Mouse (Mus musculus): ENCODE measurements around the gene Gm17018. TPM values are rescaled to one million over a fixed set of nuclear protein-coding genes. Genes with fewer than 3 reads are reported as not detected.

Gene Gm17018
- total and polyA plus RNA-seq, 2 experiments from 2014 or later = 31.0 to 33.1 TPM

DNA sequence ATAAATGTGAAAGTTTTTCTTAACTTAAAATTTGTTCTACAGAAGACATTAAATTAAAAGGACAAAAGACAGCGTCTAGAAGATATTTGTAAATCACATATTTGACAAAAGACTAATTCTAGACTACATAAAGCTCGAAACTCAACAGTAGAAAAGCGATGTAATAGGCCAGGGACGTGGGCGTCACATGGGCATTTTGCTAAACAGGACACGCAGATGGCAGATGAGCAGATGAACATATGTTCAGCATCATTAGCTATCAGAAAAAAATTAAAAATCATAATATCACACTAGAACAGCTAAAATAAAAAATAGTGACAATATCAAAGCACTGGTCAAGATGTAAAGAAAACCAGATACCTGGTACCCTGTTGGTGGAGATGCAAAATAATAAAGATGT, 29.3 kb downstream of the Gm17018 start:
- Histone ChIP-seq H3K27me3 (ENCODE audit: control insufficient read depth, insufficient read depth, low read length) (no peaks in the 10 kb centered on the region), H3K4me2 (ENCODE audit: low read depth, low read length) (no peak overlapping the region), H3K27ac (ENCODE audit: low read depth) (no peak overlapping the region), H3K9ac (replicated peaks; ENCODE audit: low read depth, low read length) (no peak overlapping the region), H3K4me1 (ENCODE audit: control insufficient read depth, insufficient read depth) (peaks cover 9% of the 10 kb centered on the region; the same call in 1 of the 2 replicates), H3K9me3 (replicated peaks; ENCODE audit: control insufficient read depth, low read length) (no peaks in the 10 kb centered on the region), H3K4me3 (ENCODE audit: low read depth, low read length) (no peak overlapping the region), H3K36me3 (replicated peaks; ENCODE audit: control insufficient read depth, insufficient read depth, low read length) (0 out of 2 replicates have a peak, but pooled peaks cover 5% of the 10 kb centered on the region)
- DNase-seq (ENCODE audit: low spot score) (no peak), ATAC-seq (ENCODE audit: insufficient read depth, low read depth) (no peak)
- WGBS = 97% methylated on average over 6 of the region's 6 CpGs
- TF ChIP-seq EP300 (IDR thresholded peaks at IDR 0.05; ENCODE audit: low read depth) (no peak), CTCF (IDR thresholded peaks at IDR 0.05; ENCODE audit: low read depth) (no peak)

DNA sequence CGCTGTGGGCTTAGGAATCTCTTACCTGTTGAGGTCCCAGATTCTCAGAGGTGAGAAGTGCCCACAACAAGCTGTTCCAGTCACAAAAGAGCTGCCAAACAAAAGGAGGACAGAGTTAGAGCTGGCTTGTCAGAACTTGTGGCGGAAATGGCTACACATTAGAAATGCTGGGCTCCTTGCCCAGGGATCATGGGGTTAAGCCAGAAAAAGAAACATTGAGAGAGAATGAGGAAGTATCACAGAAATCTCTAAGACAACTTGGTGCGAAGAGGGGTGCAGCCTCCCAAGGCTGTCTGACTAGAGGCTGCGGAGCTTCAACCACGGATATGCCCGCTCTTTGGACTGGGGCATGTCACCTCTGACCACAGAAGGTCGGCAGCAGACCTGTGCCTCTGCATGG, 31.3 kb downstream of the Gm17018 start:
- 0 out of 2 replicates have a peak overlapping the region, but pooled peaks have one; percentile 11 for H3K9ac ChIP-seq (replicated peaks; ENCODE audit: low read depth, low read length)
- no peaks in the 10 kb centered on the region for H3K9me3 ChIP-seq (replicated peaks; ENCODE audit: control insufficient read depth, low read length)
- ATAC-seq (ENCODE audit: insufficient read depth, low read depth) = no peak
- no peak overlapping the region for H3K4me2 ChIP-seq (ENCODE audit: low read depth, low read length)
- H3K4me3 ChIP-seq (ENCODE audit: low read depth, low read length) = no peak overlapping the region
- TF ChIP-seq CTCF (IDR thresholded peaks at IDR 0.05; ENCODE audit: low read depth) (no peak), EP300 (IDR thresholded peaks at IDR 0.05; ENCODE audit: low read depth) (no peak)
- peaks cover 11% of the 10 kb centered on the region; the same call in 1 of the 2 replicates for H3K36me3 ChIP-seq (replicated peaks; ENCODE audit: control insufficient read depth, insufficient read depth, low read length)
- peaks cover 9% of the 10 kb centered on the region; the same call in 1 of the 2 replicates for H3K4me1 ChIP-seq (ENCODE audit: control insufficient read depth, insufficient read depth)
- H3K27ac ChIP-seq (ENCODE audit: low read depth) = 0 out of 2 replicates have a peak overlapping the region, but pooled peaks have one; percentile 7
- H3K27me3 ChIP-seq (ENCODE audit: control insufficient read depth, insufficient read depth, low read length) = no peaks in the 10 kb centered on the region
- WGBS = 40% methylated on average over 7 of the region's 7 CpGs
- no peak for DNase-seq (ENCODE audit: low spot score)

DNA sequence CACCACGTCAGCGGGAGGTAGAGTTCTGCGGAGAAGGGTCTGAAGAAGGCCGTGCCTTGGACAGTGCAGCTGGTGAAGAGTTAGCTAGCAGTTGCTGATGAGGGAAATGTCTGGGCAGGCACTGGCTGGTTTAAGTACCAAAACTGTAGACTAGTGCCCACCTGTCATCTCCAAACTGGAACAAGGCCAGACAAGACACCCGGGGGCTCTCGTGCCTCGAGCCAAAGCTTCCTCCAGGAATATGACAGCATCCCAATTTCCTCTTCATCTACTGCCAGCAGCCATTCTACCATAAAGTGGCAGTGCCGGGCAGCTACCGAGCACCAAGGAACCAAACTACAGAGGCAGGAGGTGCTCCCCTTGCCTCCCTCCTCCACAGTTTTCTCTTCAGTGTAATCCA, 32.5 kb downstream of the Gm17018 start:
- TF ChIP-seq EP300 (IDR thresholded peaks at IDR 0.05; ENCODE audit: low read depth) = no peak
- TF ChIP-seq CTCF (IDR thresholded peaks at IDR 0.05; ENCODE audit: low read depth) = no peak
- DNase-seq (ENCODE audit: low spot score) (no peak), ATAC-seq (ENCODE audit: insufficient read depth, low read depth) (no peak)
- H3K4me2 ChIP-seq (ENCODE audit: low read depth, low read length) = no peak overlapping the region
- H3K27ac ChIP-seq (ENCODE audit: low read depth) = no peak overlapping the region
- no peaks in the 10 kb centered on the region for H3K27me3 ChIP-seq (ENCODE audit: control insufficient read depth, insufficient read depth, low read length)
- no peak overlapping the region for H3K9ac ChIP-seq (replicated peaks; ENCODE audit: low read depth, low read length)
- H3K4me1 ChIP-seq (ENCODE audit: control insufficient read depth, insufficient read depth) = peaks cover 9% of the 10 kb centered on the region; the same call in 1 of the 2 replicates
- WGBS = 90% methylated on average over 9 of the region's 9 CpGs
- H3K4me3 ChIP-seq (ENCODE audit: low read depth, low read length) = no peak overlapping the region
- H3K36me3 ChIP-seq (replicated peaks; ENCODE audit: control insufficient read depth, insufficient read depth, low read length) = peaks cover 11% of the 10 kb centered on the region; the same call in 1 of the 2 replicates
- H3K9me3 ChIP-seq (replicated peaks; ENCODE audit: control insufficient read depth, low read length) = no peaks in the 10 kb centered on the region

DNA sequence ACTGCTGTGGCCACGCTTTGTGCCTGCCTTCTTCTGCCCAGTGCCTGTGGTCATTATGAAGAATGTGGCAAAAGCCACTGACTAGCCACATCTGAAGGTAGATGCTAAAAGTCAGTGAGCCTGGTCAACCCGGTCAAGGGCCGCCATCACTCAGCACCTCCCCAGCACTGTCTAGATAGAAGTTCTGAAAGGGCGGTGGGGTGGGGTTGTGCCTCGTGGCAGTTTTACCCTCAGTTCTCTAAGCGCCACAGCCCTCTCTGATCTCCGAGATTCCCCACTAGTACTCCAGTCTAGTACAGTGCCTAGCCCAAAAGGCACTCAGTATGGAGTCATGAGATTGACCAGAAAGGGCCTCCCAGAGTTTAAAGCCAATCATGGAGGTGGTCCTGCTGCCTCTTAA, 33.7 kb downstream of the Gm17018 start:
- Histone ChIP-seq H3K4me3 (ENCODE audit: low read depth, low read length) (no peak overlapping the region), H3K4me1 (ENCODE audit: control insufficient read depth, insufficient read depth) (peaks cover 9% of the 10 kb centered on the region; the same call in 1 of the 2 replicates), H3K4me2 (ENCODE audit: low read depth, low read length) (no peak overlapping the region), H3K27ac (ENCODE audit: low read depth) (no peak overlapping the region), H3K27me3 (ENCODE audit: control insufficient read depth, insufficient read depth, low read length) (no peaks in the 10 kb centered on the region), H3K9ac (replicated peaks; ENCODE audit: low read depth, low read length) (no peak overlapping the region), H3K36me3 (replicated peaks; ENCODE audit: control insufficient read depth, insufficient read depth, low read length) (peaks cover 6% of the 10 kb centered on the region; the same call in 1 of the 2 replicates), H3K9me3 (replicated peaks; ENCODE audit: control insufficient read depth, low read length) (no peaks in the 10 kb centered on the region)
- ATAC-seq (ENCODE audit: insufficient read depth, low read depth) = no peak
- TF ChIP-seq EP300 (IDR thresholded peaks at IDR 0.05; ENCODE audit: low read depth) = no peak
- TF ChIP-seq CTCF (IDR thresholded peaks at IDR 0.05; ENCODE audit: low read depth) = no peak
- DNase-seq (ENCODE audit: low spot score) = no peak
- WGBS = 91% methylated on average over 7 of the region's 7 CpGs

DNA sequence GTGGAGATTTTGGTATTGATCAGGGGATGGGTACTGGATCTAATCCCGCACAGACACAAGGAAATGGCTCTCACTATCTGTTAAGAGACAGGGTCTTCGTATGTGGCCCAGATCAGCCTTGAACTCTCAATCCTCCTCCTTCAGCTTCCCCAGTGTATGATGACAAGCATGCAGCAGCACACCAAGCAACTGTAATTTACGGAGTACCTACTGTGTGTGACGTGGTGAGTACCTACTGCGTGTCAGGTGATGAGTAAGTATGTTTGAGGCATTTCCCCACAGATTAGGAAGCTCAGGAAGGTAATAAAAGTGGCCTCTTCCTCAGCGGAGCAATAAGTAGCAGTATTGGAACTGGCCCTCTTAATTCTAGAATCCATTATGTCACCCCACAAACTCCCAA, 35.1 kb downstream of the Gm17018 start:
- Histone ChIP-seq H3K27me3 (ENCODE audit: control insufficient read depth, insufficient read depth, low read length) (no peaks in the 10 kb centered on the region), H3K9me3 (replicated peaks; ENCODE audit: control insufficient read depth, low read length) (no peaks in the 10 kb centered on the region), H3K9ac (replicated peaks; ENCODE audit: low read depth, low read length) (no peak overlapping the region), H3K27ac (ENCODE audit: low read depth) (no peak overlapping the region), H3K4me1 (ENCODE audit: control insufficient read depth, insufficient read depth) (peaks cover 9% of the 10 kb centered on the region; the same call in 1 of the 2 replicates), H3K36me3 (replicated peaks; ENCODE audit: control insufficient read depth, insufficient read depth, low read length) (peaks cover 6% of the 10 kb centered on the region; the same call in 1 of the 2 replicates), H3K4me3 (ENCODE audit: low read depth, low read length) (no peak overlapping the region), H3K4me2 (ENCODE audit: low read depth, low read length) (no peak overlapping the region)
- WGBS = 86% methylated on average over 6 of the region's 6 CpGs
- DNase-seq (ENCODE audit: low spot score) (no peak), ATAC-seq (ENCODE audit: insufficient read depth, low read depth) (no peak)
- TF ChIP-seq CTCF (IDR thresholded peaks at IDR 0.05; ENCODE audit: low read depth) = no peak
- TF ChIP-seq EP300 (IDR thresholded peaks at IDR 0.05; ENCODE audit: low read depth) = no peak

DNA sequence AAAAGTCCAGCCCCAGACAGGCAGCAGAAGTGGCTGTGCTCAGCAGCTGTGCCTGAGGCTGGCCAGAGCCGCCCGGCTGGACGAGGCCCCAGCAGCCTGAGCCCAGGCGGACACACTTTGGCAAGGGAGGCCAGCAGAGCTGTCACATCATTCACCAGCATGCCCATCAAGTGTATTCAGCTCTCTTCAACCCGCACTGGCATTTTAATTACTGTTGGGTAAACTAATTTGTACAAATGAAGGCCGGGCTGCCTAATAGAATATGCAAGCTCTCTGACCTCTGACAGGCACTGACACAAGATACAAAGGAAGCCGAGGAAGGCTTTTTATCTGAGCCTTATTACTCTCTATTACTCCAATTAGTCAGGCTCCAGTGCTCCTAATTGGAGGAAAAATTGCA, 35.6 kb downstream of the Gm17018 start:
- no peak for DNase-seq (ENCODE audit: low spot score)
- H3K9ac ChIP-seq (replicated peaks; ENCODE audit: low read depth, low read length) = no peak overlapping the region
- no peak for TF ChIP-seq EP300 (IDR thresholded peaks at IDR 0.05; ENCODE audit: low read depth)
- TF ChIP-seq CTCF (IDR thresholded peaks at IDR 0.05; ENCODE audit: low read depth) = no peak

More for the DNA sequence above, 35.6 kb downstream of the Gm17018 start:
- Histone ChIP-seq H3K27ac (ENCODE audit: low read depth) (no peak overlapping the region), H3K4me1 (ENCODE audit: control insufficient read depth, insufficient read depth) (peaks cover 9% of the 10 kb centered on the region; the same call in 1 of the 2 replicates), H3K9me3 (replicated peaks; ENCODE audit: control insufficient read depth, low read length) (no peaks in the 10 kb centered on the region), H3K4me3 (ENCODE audit: low read depth, low read length) (no peak overlapping the region), H3K36me3 (replicated peaks; ENCODE audit: control insufficient read depth, insufficient read depth, low read length) (peaks cover 6% of the 10 kb centered on the region; the same call in 1 of the 2 replicates), H3K27me3 (ENCODE audit: control insufficient read depth, insufficient read depth, low read length) (no peaks in the 10 kb centered on the region), H3K4me2 (ENCODE audit: low read depth, low read length) (no peak overlapping the region)
- WGBS = 56% methylated on average over 7 of the region's 7 CpGs
- ATAC-seq (ENCODE audit: insufficient read depth, low read depth) = no peak
